Mouse (Mus musculus) bone marrow, adult 2 months (tissue): ENCODE results near the gene Rap1a. TPM values are rescaled to one million over a fixed set of nuclear protein-coding genes. Genes with fewer than 3 reads are reported as not detected.

ENCODE experiments used
- H3K27ac ChIP-seq: fragments of 200-500 bp; 2 replicates; pipeline ENCODE4 v1.5.1; 2012; ENCODE audit warnings: low read depth, mild to moderate bottlenecking, control low read depth, inconsistent platforms, low read length; ENCODE audit not compliant: control insufficient read depth, poor library complexity, insufficient read depth
- H3K4me1 ChIP-seq: fragments of 200-500 bp; 2 replicates; pipeline ENCODE4 v1.6.1; 2011; ENCODE audit warnings: low read length; ENCODE audit not compliant: control insufficient read depth, insufficient read depth
- H3K4me3 ChIP-seq: fragments of 200-500 bp; replicated peaks from 2 replicates; pipeline ENCODE3; 2011; ENCODE audit warnings: mild to moderate bottlenecking, low read depth, low read length, control low read depth; ENCODE audit not compliant: control insufficient read depth
- CTCF ChIP-seq: fragments of 200-500 bp; IDR thresholded peaks from 2 replicates; pipeline ENCODE4 v1.5.1; 2011; ENCODE audit warnings: low read length, control low read depth; ENCODE audit not compliant: control insufficient read depth, insufficient read depth
- POLR2A ChIP-seq: fragments of 200-500 bp; IDR thresholded peaks from 2 replicates; pipeline ENCODE4 v1.6.1; 2011; ENCODE audit warnings: low read depth, mild to moderate bottlenecking, control low read depth, low read length, borderline replicate concordance; ENCODE audit not compliant: control insufficient read depth
- WGBS: fragments of 180-500 bp; shearing (Covaris S2); methylation state at CpG from one replicate; pipeline ENCODE4 v1.1.7; 2018; 5-methylcytosine and 5-hydroxymethylcytosine counted together
- polyA plus RNA-seq: library from polyadenylated mRNA; stranded (reverse); fragments of >200 nt; gene quantifications from 2 replicates; pipeline ENCODE4 v1.2.4, GENCODE M21; 2011; ENCODE audit warnings: low replicate concordance; ENCODE audit not compliant: missing spikeins, insufficient read depth, insufficient read length

Rap1a gene
- polyA plus RNA-seq, 1 experiment, result 91.9 TPM

GRCm38 (mm10) chr3:105808179-105809037 lies 7.3 kb upstream of the Rap1a start:
- H3K4me3 ChIP-seq, result no peak overlapping the region
- no peak for TF ChIP-seq CTCF
- no peak for TF ChIP-seq POLR2A
- no peaks in the 10 kb centered on the region; the same call in 1 of the 2 replicates for H3K4me1 ChIP-seq
- WGBS, result 52% methylated on average over 14 of the region's 14 CpGs
- peak overlapping the region; percentile 84 for H3K27ac ChIP-seq

GRCm38 (mm10) chr3:105807672-105808071 lies 6.5 kb upstream of the Rap1a start:
- Histone ChIP-seq H3K27ac (peak overlapping the region; percentile 84; the same call in 1 of the 2 replicates), H3K4me1 (peaks cover 1% of the 10 kb centered on the region; the same call in 1 of the 2 replicates), H3K4me3 (no peak overlapping the region)
- no peak for TF ChIP-seq POLR2A
- no peak for TF ChIP-seq CTCF
- 62% methylated on average over 1 of the region's 1 CpGs for WGBS

GRCm38 (mm10) chr3:105806519-105807249 lies 5.5 kb upstream of the Rap1a start:
- TF ChIP-seq CTCF (no peak), POLR2A (no peak)
- H3K27ac ChIP-seq, result no peak overlapping the region
- WGBS, result 75% methylated on average over 11 of the region's 11 CpGs
- H3K4me3 ChIP-seq, result no peak overlapping the region
- H3K4me1 ChIP-seq, result peaks cover 3% of the 10 kb centered on the region; the same call in 1 of the 2 replicates

GRCm38 (mm10) chr3:105803600-105803999 lies 2.5 kb upstream of the Rap1a start:
- 55% methylated on average over 11 of the region's 11 CpGs for WGBS
- H3K27ac ChIP-seq, result no peak overlapping the region
- H3K4me1 ChIP-seq, result peaks cover 5% of the 10 kb centered on the region
- H3K4me3 ChIP-seq, result no peak overlapping the region
- TF ChIP-seq POLR2A (no peak), CTCF (no peak)

GRCm38 (mm10) chr3:105800675-105801190 lies 403 bp downstream of the Rap1a start:
- Histone ChIP-seq H3K4me1 (peaks cover 7% of the 10 kb centered on the region), H3K27ac (peak overlapping the region; percentile 94), H3K4me3 (peak overlapping the region; percentile 99)
- 2% methylated on average over 40 of the region's 59 CpGs for WGBS
- no peak for TF ChIP-seq POLR2A
- no peak for TF ChIP-seq CTCF

- 0% methylated on average over 12 of the region's 12 CpGs for WGBS
- Histone ChIP-seq H3K4me3 (peak overlapping the region; percentile 99), H3K27ac (peak overlapping the region; percentile 94), H3K4me1 (peaks cover 7% of the 10 kb centered on the region)
- no peak for TF ChIP-seq POLR2A
- TF ChIP-seq CTCF, result no peak
Measured at GRCm38 (mm10) chr3:105800156-105800674, 921 bp downstream of the Rap1a start.

- Histone ChIP-seq H3K4me1 (peaks cover 7% of the 10 kb centered on the region), H3K4me3 (peak overlapping the region; percentile 64), H3K27ac (peak overlapping the region; percentile 46; the same call in 1 of the 2 replicates)
- TF ChIP-seq CTCF (no peak), POLR2A (no peak)
- 20% methylated on average over 4 of the region's 4 CpGs for WGBS
Measured at GRCm38 (mm10) chr3:105799375-105799774, 1.8 kb downstream of the Rap1a start.

GRCm38 (mm10) chr3:105798770-105799169 lies 2.4 kb downstream of the Rap1a start:
- WGBS, result 16% methylated on average over 2 of the region's 2 CpGs
- peaks cover 7% of the 10 kb centered on the region for H3K4me1 ChIP-seq
- TF ChIP-seq CTCF (no peak), POLR2A (no peak)
- H3K27ac ChIP-seq, result peak overlapping the region; percentile 46; the same call in 1 of the 2 replicates
- H3K4me3 ChIP-seq, result peak overlapping the region; percentile 56
